ENCODE assay signal across 23 mouse cellular contexts in genomic region chr15:80399451-80399850, GRCm38 (mm10).
"Had no signal": no experiment of that assay in that cellular context is flagged by ENCODE, and none has a peak within 500 bp of the region (broad histone marks: within the 10 kb centered on the region; RNA-seq: fewer than 3 reads in every experiment).

No protein-coding gene starts in this region.

- ATAC-seq: liver, postnatal 0 days; lung, postnatal 0 days had no signal

- H3K9ac ChIP-seq: limb, embryonic 12.5 days; limb, embryonic 15.5 days; liver, embryonic 14.5 days; liver, postnatal 0 days; lung, embryonic 14.5 days; neural tube, embryonic 12.5 days; neural tube, embryonic 15.5 days had no signal

- H3K4me1 ChIP-seq: limb, embryonic 12.5 days; limb, embryonic 15.5 days had no signal

- H3K9me3 ChIP-seq: limb, embryonic 15.5 days; neural tube, embryonic 12.5 days; neural tube, embryonic 15.5 days had no signal

- H3K36me3 ChIP-seq: limb, embryonic 12.5 days; limb, embryonic 15.5 days; neural tube, embryonic 12.5 days; neural tube, embryonic 15.5 days had no signal

- DNase-seq: kidney, postnatal 25 days; layer of hippocampus, adult 9-11 months; liver, postnatal 0 days; lung, embryonic 14.5 days; midbrain, embryonic 14.5 days; right cerebral cortex, adult 18-20 months; right cerebral cortex, postnatal 14 days; right cerebral cortex, postnatal 4 days; thymus, adult 2 months; thymus, postnatal 14 days; thymus, postnatal 4 days had no signal

- H3K4me2 ChIP-seq: limb, embryonic 12.5 days; limb, embryonic 15.5 days; liver, embryonic 11.5 days; lung, embryonic 14.5 days; neural tube, embryonic 12.5 days; neural tube, embryonic 15.5 days had no signal

- H3K27me3 ChIP-seq: limb, embryonic 12.5 days; limb, embryonic 15.5 days; neural tube, embryonic 15.5 days had no signal

- H3K27ac ChIP-seq: kidney, postnatal 0 days; layer of hippocampus, adult 2 months; left cerebral cortex, adult 2 months; limb, embryonic 12.5 days; limb, embryonic 15.5 days; liver, embryonic 14.5 days; macrophage; neural tube, embryonic 12.5 days; neural tube, embryonic 15.5 days; stomach, postnatal 0 days had no signal

- H3K4me3 ChIP-seq: layer of hippocampus, adult 2 months; left cerebral cortex, adult 2 months; limb, embryonic 12.5 days; limb, embryonic 15.5 days; neural tube, embryonic 12.5 days; neural tube, embryonic 15.5 days had no signal
